Mouse (Mus musculus) left cerebral cortex, postnatal 36 days (tissue): ENCODE measurements around the gene Esrrg. TPM values are rescaled to one million over a fixed set of nuclear protein-coding genes. Genes with fewer than 3 reads are reported as not detected.

Experiments
- DNase-seq, 2 experiments: peaks; one replicate each; pipeline ENCODE4 v3.0.0; 2021 to 2022; ENCODE audit warnings: low spot score in 2 of 2, mixed read lengths in 1 of 2
- intact Hi-C: fragments of 180-260 bp; cut with DNase I; formaldehyde crosslinking; loops from one replicate; pipeline ENCODE4 v1.15.1; 2025
- total RNA-seq, 2 experiments: library from RNA; stranded (reverse); gene quantifications; 2 replicates each; pipeline ENCODE4 v1.2.3; 2021

Esrrg gene
- total RNA-seq, 2 experiments from 2014 or later = 29.8 to 30.6 TPM

DNA sequence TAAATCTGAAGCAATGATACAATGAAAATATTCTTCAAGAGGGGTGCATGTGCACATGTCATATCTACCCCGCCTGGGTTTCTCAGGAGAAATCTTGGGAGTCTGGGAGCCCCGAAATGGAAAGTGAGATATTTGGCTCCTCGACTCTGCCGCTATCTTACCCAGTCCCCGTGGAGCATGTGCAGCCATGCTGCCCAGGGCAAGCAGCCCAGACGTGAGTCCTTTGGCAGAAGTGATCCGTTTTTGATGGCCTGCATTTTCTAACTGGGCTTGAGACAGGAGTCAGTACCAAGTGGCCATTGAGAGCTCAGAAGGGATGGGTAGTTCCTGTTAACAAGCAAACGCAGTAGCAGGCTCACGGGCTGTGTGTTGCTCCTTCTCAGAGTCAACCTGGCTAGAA lies 89.6 kb downstream of the Esrrg start:
- intact Hi-C loops = no loop called here
- DNase-seq = no peak

DNA sequence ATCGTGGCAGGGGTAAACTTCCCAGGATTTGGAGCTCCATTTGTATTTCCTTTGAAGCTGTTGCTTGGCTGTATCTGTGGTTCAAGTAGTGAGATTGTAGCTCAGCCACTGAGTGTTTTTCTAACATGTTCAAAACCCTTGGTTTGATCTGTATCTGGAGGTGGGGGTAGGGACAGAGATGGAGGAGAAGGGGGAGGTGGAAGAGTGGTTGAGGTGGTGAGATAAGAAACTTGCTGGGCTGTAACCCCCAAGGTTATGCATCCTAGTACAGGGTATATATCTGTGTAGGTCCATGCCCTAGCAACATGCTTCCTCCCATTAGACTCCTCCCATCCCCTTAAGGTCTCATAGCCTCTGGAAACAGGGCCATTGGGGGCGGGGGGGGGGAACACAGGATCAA lies 92.4 kb downstream of the Esrrg start:
- intact Hi-C loops = no loop called here
- no peak for DNase-seq

DNA sequence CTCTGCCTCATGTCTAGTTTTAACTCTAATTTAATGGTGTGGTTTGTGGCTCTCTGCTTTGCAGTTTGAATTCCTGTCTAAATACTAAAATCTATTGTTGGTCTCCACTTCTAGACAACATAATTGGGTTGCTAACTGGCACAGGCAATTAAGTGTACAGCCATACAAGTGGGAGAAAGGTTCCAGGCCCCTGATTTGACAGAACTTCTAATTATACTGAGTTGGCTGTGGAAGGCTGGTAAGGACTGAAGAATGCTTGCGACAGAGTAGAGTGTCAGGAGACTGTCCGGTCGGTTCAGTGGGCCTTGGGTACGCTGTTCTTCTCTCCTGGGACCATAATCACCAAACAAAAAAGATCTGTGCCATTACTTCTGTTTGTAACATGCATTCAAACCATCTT lies 96.3 kb downstream of the Esrrg start:
- intact Hi-C loops = no loop called here
- no peak for DNase-seq

DNA sequence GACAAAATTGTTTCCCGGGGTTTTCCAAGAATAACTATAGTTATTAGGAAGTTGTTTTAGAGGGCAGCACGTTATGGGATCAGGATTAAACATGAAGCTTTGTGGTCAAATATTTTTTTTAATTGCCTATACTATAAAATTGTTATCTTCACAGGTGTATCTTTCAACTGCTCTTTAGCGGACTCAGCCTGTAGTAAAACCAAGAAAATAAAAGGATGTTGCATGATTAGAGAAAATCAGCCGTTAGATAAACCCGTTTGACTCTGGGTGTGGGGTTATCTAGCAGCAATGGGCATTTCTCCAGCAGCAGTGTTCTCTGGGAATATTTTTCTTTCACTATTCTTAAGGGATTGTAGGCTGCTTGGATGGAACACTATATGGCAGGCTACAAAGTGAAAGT lies 96.8 kb downstream of the Esrrg start:
- intact Hi-C loops = no loop called here

DNA sequence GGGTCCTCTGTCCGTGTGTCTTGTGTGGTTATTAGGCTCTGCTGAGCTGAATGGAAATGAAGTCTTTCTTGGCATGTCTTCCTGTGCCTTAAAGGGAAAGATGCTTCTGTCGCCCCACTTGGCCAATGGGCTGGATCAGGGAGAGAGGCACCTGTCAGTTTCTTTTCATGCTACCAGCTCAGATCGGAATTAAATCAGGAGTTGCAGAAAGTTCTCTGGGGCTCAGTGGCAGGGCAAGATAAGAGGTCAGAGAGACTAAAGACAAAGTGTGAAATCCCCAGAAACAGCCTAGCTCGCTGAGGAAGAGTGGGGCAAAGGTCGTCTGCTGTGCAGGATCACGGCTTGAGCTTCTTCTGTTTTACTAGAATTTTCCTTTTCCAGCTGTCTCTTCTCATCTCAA lies 97.5 kb downstream of the Esrrg start:
- DNase-seq = no peak
- intact Hi-C loops = no loop called here

More for the DNA sequence above, 96.8 kb downstream of the Esrrg start:
- DNase-seq = no peak

DNA sequence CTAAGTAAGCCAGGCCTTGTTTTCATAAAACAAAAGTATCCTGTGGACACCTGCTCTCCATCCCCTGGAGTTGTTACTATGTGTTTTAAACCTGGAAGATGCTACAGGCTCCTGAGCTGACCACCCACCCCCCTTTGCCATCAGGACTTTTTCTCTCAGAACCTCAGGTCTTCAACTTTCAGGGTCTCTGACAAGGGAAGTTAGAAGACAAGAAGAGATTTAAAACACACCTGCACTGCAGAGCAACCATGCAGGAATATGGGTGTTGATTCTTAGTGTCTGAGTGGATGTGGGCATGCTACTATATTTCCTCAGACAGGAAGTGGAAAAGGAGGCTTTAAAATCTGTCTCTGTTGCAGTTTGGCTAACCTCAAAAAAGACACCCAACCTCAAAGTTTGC lies 98.6 kb downstream of the Esrrg start:
- intact Hi-C loops = no loop called here
- DNase-seq = no peak

DNA sequence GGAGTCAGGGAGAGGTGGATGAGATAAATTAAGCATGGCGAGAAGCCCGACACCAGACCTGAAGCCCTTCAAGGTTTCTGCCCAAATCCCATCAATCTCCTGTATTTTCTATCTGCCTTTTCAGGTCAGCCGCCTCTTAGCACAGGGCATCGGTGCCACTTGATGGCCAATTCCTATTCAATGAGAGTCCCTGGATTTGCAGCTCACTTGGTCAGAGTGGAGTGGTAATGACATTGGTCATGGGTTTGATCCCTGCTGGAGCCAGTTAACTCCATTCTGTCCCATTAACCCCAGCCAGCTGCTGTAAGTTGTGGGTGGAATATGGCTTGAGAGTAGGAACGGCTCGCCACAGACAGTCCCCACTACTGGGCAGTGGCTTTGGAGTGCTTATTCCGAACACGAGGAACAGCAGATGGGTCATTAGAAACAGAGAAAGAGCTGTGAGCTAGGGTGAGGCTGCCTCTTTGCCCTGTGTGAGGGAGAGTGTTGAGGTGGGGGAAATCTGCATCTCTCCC lies 101.9 kb downstream of the Esrrg start:
- no peak for DNase-seq

DNA sequence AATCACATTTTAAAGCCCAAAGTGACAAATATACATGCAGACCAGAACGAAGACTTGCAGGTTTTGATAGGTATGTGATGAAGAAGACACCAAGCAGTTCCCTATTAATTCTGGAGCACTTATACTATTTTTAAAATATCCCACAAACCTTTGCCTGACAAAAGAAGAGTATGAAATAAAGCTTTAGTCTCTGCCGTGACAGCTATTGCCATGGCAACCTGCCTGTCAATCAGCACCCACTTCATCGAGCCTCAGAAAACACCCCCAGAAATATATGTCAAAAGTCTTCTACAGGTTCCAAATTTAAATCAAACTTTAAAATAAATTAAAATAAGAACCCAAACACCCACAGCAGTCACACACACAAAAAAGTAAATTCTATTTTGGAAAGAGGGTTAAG lies 112.4 kb downstream of the Esrrg start:
- no peak for DNase-seq
- intact Hi-C loops = no loop called here

More for the DNA sequence above, 101.9 kb downstream of the Esrrg start:
- intact Hi-C loops = no loop called here

DNA sequence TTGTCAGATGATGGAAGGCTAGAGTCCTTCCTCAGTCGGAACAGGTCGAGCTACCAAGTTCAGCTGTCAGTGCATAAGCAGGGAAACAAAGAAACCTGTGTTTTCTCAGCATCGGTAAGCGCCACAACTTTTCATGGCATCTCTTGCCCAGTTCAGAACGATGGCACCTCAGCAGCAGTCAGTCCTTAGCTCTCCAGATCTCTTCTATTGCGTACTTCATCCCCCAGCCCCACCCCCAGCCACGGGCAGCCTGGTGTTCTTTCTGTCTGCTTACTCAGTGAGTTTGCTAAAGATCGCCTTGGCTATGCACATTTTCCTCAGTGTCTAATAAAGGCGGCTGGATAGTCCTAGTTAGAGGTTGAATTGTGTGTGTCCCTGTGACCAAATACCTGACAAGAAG lies 113.4 kb downstream of the Esrrg start:
- no peak for DNase-seq

DNA sequence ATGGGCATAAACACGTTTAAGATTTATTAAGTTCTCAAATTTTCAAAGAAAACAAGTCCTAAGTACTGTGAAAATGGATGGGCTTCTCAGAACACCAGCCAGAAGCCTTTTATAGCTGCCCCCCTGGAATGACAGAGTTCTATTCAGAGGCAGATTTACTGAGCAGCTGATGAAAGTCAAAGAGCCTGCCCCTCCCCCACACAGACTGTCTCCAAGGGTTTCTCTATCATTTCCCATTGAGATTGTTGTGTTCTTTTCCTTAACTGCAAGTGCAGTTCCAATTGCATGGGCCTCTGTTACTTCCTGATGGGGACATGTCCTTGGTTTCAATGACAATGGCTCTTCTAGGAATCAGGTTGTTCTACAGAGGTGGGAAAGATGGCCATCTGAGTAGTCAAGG lies 116.1 kb downstream of the Esrrg start:
- intact Hi-C loops = no loop called here

More for the DNA sequence above, 113.4 kb downstream of the Esrrg start:
- intact Hi-C loops = no loop called here

DNA sequence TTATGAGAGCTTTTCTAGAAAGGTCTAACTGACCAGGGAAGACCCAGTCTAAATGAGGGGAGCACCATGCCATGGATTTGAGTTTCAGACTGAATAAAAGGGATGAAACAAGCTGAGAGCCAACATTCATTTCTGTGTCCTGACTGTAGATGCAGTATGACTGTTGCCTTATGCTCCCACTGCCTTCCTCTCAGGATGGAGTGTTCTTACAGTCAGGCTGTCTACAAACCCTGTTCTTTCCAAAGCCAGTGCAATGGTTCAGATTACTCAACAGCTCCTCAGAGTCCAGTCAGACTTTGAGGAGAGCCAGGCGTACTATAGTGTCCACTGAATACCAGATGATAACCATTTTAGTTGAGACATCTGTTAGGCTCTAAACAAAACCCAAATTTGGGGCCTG lies 116.8 kb downstream of the Esrrg start:
- intact Hi-C loops = no loop called here
- no peak for DNase-seq

More for the DNA sequence above, 116.1 kb downstream of the Esrrg start:
- DNase-seq = no peak

DNA sequence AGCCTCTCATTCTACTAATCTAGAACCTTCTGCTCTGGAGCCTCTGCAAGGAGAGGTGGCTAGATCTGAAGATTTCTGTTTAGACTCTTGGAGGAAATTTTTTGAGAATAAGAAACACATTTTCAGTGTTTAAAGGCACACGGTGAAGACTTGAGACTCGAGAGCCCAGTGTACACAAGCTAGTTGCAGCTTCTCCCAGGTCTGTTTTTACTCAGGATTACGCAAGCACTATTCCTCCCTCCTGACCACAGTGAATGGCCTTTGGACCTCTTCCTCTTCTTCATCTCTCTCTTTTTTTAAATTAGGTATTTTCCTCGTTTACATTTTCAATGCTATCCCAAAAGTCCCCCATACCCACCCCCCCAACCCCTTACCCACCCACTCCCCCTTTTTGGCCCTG lies 122.6 kb downstream of the Esrrg start:
- intact Hi-C loops = no loop called here
- DNase-seq = no peak

DNA sequence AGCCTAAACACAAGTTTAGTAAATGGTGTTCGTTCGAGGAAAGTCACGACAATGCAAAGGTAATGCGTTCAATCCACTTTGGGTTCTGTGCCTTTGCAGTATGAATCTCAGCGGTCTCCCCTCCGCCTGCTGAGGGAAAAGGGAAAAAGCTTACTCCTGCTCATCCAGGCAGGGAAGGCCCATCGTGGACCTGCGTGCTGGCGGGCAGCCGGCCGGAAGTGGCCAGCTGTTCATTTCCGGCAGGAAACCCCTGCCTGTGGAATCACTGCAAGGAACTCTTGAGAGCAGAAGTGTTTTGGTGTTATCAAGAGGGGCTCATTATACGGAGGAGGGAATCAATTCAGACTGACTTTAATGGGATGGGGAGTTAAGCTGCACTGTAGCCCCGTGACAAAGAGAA lies 127.9 kb downstream of the Esrrg start:
- intact Hi-C loops = no loop called here
- DNase-seq = no peak

DNA sequence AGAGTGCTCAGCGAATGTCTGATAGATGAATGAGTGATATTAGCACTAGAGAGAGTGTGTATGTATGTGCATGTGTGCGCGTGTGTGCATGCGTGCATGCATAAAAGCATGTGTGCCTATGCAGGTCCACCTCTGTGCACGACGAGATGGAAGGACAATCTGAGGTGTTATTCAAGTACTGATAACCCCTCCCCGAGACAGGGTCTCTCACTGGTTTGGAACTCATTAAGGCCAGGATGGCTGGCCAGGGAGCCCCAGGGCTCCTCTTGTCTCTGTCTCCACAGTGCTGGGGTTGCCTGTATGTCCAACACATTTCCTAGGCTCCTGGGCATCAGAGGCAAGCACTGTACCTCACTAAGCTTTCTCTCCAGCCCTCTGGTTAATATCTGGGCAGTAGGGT lies 128.7 kb downstream of the Esrrg start:
- no peak for DNase-seq
- intact Hi-C loops = no loop called here

DNA sequence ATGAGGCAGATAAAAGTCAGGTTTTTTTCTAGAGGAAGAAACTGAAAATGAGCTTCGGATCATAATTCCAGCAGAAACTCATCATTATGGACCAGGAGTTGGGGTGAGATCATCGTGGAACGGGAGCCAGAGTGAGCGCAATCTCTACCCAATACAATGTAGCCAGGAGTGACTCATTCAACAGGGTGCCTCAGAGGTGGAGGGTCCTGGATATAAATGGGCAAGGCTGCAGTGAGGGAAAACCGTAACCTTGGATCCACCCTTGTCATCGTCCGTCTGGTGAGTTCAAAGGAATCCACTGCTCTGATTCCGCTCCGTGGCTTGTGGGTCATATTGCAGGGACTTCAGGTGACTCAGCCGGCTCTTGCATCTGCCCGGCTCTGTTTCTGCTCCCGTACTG lies 131.9 kb downstream of the Esrrg start:
- no peak for DNase-seq
- intact Hi-C loops = no loop called here

DNA sequence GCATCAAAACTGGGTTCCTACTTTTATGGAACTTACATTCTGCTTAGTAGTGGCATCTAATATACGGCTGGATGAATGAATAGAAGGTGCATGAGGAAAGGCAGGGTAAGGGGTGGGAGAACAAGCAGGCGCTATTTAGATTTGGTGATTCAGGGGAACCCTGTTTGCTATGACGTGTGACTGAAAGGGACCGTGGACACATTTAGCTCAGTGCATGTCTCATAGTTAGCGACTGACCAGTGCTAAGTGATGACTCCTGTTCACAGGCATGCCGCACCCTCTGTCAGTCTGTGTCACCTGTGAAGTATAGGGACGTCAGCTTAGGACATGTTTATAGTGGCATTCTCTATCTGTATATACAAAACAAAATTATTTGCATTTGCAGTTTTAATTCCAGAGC lies 132.7 kb downstream of the Esrrg start:
- DNase-seq = no peak
- intact Hi-C loops = no loop called here

DNA sequence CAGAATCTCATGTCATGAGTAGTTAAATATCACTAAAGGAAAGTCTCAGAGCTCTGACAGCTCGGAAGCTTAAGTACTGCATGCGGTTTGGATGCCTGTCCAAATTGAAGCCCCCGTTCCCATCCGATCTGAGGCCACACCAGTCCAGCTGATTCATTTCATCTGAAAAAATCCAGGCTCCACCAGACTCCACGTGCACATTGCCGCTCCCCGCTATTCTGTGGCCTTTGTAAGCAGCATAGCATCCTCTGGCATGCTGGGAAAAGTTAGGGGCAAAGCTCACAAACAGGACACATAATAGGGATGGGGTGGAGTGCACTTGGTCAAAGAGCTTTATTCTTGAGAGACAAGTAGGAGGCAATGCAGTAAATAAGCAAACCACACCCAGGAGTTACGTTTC lies 133.5 kb downstream of the Esrrg start:
- DNase-seq = no peak
- intact Hi-C loops = no loop called here

DNA sequence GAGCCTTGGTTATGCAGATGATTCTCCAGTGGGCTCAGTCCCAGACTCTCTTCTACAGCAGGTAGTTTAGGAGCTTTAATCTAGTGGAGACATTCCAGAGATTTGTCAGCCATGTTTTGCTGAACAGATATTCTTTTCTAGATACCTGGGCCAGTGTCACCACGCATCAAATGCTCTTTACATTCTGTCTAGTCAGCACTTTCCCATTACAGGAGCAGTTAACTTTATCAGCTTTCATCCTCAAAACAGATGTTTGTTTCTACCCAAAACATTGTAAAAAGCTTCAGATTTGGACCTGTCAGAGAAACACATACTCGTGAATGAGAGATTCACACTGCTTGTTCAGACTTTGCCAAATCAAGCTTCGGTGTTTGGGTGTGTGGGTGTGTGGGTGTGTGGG lies 140.7 kb downstream of the Esrrg start:
- intact Hi-C loops = no loop called here
- DNase-seq = no peak

DNA sequence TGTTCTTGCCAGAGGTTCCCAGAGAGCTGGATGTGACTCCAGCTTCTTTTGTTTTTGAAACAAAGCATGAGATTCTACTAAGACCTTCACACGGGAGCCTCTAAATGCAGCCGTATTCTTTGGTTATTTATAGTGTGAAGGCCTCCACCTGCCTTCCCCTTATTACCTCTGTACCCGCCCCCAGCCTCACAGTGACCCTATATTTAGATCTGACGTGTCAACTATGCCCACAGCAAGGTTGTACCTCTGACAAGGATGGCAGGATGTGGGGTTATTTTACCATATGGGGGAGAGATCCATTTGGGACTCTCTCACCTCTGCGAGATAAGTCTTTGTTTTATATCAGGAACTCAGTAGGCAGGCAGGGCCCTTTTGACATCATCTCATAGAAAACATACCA lies 141.3 kb downstream of the Esrrg start:
- intact Hi-C loops = no loop called here

DNA sequence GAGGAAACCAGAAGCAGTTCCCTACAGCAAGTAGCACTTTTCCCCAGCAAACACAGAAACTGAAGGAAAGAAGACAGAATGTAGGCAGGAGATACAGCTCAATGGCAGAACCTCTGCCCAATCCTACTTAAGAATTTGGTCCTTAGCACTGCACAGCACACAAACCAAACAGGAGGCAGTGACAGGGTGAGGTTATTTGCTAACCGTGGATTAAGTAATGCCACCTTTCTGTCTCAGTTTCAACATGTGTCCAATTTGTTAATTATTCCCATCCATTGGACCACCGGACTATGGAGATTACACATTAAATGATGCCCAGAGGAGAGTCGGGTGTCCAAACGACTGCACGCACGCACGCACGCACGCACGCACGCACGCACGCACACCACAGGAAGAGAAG lies 146.9 kb downstream of the Esrrg start:
- intact Hi-C loops = no loop called here
- DNase-seq = no peak

More for the DNA sequence above, 141.3 kb downstream of the Esrrg start:
- no peak for DNase-seq

DNA sequence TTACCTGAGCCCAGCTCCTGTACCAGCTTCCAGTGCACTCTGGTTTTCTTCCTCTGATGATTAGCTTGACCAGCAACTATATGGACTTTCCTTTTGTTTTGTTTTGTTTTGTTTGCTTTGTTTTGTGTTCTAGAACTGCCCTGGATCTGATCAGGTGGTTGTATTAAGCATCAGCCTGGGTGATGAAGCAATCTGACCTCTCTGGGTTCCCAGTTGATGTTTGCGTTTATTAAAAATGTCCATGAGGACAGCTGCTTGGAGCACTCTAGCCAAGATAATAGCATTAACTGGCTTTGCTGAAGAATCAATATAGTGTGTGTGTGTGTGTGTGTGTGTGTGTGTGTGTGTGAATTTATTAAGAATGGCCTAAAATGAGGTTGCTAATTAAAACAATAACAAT lies 149.4 kb downstream of the Esrrg start:
- intact Hi-C loops = no loop called here
- DNase-seq = no peak

DNA sequence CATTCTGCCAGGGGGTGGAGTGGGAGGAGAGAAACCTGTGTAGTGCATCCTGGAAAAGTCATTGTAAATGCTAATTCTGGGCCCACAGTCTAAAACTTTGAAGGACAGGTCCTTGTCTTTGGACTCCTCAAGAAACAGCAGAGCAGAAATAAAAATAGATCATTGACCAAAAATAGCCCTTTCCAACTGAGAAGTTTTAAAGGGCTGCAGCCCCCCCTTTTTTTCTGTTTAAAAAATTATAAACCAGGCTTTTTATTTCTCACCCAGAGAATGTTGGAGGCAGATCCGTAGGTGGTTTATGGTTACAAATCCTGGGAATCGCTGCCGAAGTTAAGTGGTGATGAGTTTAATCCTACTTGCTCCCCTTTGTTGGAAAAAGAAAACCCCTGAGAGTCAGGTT lies 150.0 kb downstream of the Esrrg start:
- no peak for DNase-seq
- intact Hi-C loops = no loop called here

DNA sequence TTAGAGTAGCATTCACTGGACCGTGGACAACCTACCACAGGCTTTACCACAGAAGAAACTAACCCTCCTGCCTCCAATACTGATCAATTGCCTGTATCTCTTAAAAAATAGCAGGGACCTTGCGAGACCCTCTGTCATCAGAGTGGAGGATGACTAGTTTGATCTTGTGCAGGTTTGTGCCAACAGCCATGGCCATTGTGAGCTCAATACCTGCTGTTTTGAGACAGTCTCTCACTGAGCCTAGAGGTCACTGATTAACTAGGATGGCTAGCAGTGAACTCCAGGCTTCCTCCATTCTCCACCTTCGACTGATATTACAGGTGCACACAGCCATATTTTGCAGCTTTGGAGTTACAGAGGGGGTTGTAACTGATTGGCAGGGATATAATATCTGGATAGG lies 150.9 kb downstream of the Esrrg start:
- intact Hi-C loops = no loop called here
- no peak for DNase-seq
